Mouse (Mus musculus) cerebellum, adult 2 months (tissue): Measurements from ENCODE around the gene Rgs3. TPM values are rescaled to one million over a fixed set of nuclear protein-coding genes. Genes with fewer than 3 reads are reported as not detected.

Experiments
- DNase-seq, 2 experiments: peaks; one replicate each; pipeline ENCODE4 v3.0.0; 2021
- H3K27ac ChIP-seq: fragments of 200-500 bp; 2 replicates; pipeline ENCODE4 v1.5.1; 2012; ENCODE audit warnings: low read length, control low read depth, inconsistent platforms; ENCODE audit not compliant: insufficient read depth
- H3K27me3 ChIP-seq: fragments of 200-500 bp; 2 replicates; pipeline ENCODE4 v1.6.1; 2012; ENCODE audit warnings: inconsistent platforms, mild to moderate bottlenecking, low read length, moderate library complexity; ENCODE audit not compliant: control insufficient read depth, insufficient read depth
- H3K4me1 ChIP-seq: fragments of 200-500 bp; 2 replicates; pipeline ENCODE4 v1.6.1; 2011; ENCODE audit warnings: low read length; ENCODE audit not compliant: control insufficient read depth, insufficient read depth
- H3K4me3 ChIP-seq: fragments of 200-500 bp; replicated peaks from 2 replicates; pipeline ENCODE3; 2011; ENCODE audit warnings: mild to moderate bottlenecking, low read depth, low read length, control low read depth; ENCODE audit not compliant: insufficient read depth
- CTCF ChIP-seq: fragments of 200-500 bp; IDR thresholded peaks from 2 replicates; pipeline ENCODE4 v1.5.1; 2011; ENCODE audit warnings: low read depth, mild to moderate bottlenecking, control low read depth, low read length, moderate library complexity, borderline replicate concordance; ENCODE audit not compliant: insufficient read depth
- POLR2A ChIP-seq: fragments of 200-500 bp; IDR thresholded peaks from 2 replicates; pipeline ENCODE4 v1.6.1; 2011; ENCODE audit warnings: low read length, control low read depth, borderline replicate concordance; ENCODE audit not compliant: insufficient read depth
- WGBS: fragments of 180-500 bp; shearing (Covaris S2); methylation state at CpG from one replicate; pipeline ENCODE4 v1.1.7; 2018; 5-methylcytosine and 5-hydroxymethylcytosine counted together
- polyA plus RNA-seq: library from polyadenylated mRNA; depleted of rRNA; stranded (reverse); fragments of >200 nt; gene quantifications from 2 replicates; pipeline ENCODE4 v1.2.3, GENCODE M21; 2012

Rgs3 gene
- polyA plus RNA-seq, 1 experiment = 92.7 TPM

DNA sequence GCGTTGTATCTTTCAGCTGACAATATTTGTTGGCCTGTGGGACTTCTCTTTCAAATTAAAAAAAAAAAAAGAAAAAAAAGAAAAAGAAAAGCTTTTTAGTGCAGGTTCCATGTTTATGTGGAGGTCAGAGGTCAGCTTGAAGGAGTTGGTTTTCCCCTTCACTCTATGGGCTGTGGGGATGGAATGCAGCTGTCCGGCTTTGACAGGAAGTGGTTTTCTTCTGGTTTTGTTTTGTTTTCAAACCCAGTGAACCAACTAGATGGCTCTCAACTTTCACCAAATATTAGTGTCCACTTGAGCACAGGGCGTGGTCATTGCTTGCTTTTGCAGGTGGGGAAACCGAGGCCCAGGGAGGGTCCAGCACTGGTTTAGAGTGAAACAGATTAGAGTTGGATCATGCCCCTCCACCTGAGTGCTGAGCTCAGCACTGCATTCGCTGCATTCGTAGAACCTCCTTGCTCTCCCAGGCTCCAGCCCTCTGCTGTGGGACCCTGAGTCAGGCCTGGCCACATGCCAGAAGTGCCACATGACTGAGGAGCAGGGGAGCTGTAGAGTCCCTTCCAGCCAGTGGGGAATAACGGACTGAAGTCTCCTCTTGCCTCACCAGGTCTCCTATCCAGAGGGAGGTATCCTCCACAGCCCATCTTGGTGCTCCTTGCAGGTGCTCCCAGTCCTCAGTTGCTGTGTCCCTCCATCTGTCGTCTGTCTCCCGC lies 178.5 kb downstream of the Rgs3 start:
- H3K27me3 ChIP-seq = no peaks in the 10 kb centered on the region
- no peak overlapping the region for H3K4me3 ChIP-seq
- H3K27ac ChIP-seq = no peak overlapping the region
- peaks cover 17% of the 10 kb centered on the region for H3K4me1 ChIP-seq
- WGBS = 64% methylated on average over 9 of the region's 9 CpGs
- TF ChIP-seq CTCF = no peak
- no peak for DNase-seq

DNA sequence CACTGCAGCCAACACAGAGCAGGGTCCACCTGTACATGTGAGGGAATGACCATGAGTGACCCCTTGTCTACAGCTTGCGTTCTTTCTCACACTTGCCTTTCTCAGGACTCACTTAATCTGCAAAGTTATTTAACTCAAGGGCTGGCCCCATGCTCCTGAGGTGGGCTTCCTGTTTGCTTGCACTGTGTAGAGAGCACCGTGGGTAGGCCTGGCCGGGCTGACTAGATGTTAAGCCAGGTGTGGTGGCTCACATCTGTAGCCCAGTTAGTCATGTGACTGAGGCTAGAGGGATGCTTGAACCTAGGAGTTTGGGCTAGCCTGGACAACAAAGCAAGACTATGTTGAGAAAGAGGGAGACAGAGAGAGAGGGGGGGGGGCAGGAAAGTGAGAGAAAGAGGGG lies 179.3 kb downstream of the Rgs3 start:
- WGBS = 87% methylated on average over 3 of the region's 3 CpGs
- H3K27me3 ChIP-seq = no peaks in the 10 kb centered on the region
- H3K4me1 ChIP-seq = peaks cover 17% of the 10 kb centered on the region
- no peak for DNase-seq
- H3K27ac ChIP-seq = no peak overlapping the region
- no peak overlapping the region for H3K4me3 ChIP-seq
- no peak for TF ChIP-seq POLR2A
- TF ChIP-seq CTCF = no peak

DNA sequence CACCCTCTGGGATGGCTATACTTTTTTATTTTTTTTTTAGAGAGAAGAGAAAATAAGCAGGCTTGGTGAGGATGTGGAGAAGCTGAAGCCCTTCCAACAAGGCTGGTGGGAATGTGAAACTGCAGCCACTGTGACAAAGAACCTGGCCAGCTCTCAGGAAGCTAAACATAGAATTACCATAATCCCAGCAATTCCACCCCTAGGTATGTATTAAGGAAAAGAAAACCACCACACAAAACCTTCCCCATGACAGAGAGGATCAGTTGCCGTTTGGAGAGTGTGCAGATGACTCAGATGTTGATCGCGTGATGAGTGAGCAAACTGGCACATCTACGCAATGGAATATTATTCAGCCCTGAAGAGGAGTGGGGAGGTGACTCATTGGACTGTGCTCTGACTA lies 179.9 kb downstream of the Rgs3 start:
- WGBS = over 99% methylated on average over 4 of the region's 4 CpGs

DNA sequence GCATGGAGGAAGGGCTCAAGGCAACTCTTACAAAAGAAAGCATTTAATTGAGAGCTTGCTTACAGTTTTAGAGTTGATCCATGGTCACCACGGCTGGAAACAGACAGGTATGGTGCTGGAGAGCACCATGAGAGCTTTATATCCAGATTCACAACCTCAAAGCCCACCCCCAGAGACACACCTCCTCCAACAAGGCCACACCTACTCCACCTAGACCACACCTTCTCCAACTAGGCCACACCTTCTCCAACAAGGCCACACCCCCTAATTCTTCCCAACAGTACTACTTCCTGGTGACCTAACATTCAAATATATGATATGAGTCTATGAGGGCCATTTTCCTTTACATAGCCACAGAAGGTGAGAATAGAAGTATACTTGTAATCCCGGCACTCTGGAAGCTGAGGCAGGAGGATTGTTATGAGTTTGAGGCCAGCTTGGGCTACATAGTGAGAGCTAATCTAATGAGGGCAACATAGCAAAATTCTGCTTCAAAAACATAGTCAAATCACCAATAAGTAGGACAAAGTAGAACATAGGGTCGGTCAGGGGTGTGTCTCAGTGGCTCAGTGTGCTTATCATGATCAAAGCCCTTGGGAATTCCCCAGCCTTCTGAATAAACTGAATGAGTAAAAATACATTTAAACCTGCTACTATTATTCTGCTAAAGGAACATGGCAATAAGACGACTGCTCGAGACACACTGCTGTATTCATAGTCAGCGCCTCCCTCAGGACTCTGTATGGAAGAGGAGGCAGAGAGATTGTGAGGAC lies 180.8 kb downstream of the Rgs3 start:
- peaks cover 13% of the 10 kb centered on the region for H3K4me1 ChIP-seq
- no peaks in the 10 kb centered on the region for H3K27me3 ChIP-seq
- H3K27ac ChIP-seq = no peak overlapping the region
- DNase-seq = no peak
- TF ChIP-seq CTCF = no peak
- no peak for TF ChIP-seq POLR2A
- H3K4me3 ChIP-seq = no peak overlapping the region
- 87% methylated on average over 6 of the region's 6 CpGs for WGBS

More for the DNA sequence above, 179.9 kb downstream of the Rgs3 start:
- Histone ChIP-seq H3K27me3 (no peaks in the 10 kb centered on the region), H3K27ac (no peak overlapping the region), H3K4me3 (no peak overlapping the region), H3K4me1 (peaks cover 17% of the 10 kb centered on the region)
- DNase-seq = no peak
- TF ChIP-seq POLR2A = no peak
- TF ChIP-seq CTCF = no peak

DNA sequence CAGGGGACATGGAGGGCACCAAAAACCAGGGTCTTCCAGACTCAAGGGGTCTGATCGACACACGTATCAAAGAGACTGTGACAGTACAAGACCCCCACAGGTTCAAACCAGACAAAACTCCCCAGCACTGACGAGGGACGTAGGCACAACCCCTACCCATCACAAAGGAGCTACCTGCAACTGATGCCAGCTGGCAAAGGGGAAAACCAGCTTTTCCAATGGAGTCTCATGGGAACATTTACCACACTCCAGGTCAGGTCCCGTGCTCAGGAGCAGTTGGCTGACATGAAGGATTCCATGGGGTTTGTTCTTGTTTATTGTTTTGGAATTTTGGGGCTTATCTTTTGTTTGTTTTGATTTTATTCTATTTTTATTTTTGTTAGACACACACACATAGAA lies 181.4 kb downstream of the Rgs3 start:
- 52% methylated on average over 5 of the region's 5 CpGs for WGBS
- Histone ChIP-seq H3K4me3 (no peak overlapping the region), H3K4me1 (peaks cover 7% of the 10 kb centered on the region; the same call in 1 of the 2 replicates), H3K27me3 (no peaks in the 10 kb centered on the region), H3K27ac (no peak overlapping the region)
- no peak for DNase-seq
- no peak for TF ChIP-seq POLR2A
- TF ChIP-seq CTCF = no peak

DNA sequence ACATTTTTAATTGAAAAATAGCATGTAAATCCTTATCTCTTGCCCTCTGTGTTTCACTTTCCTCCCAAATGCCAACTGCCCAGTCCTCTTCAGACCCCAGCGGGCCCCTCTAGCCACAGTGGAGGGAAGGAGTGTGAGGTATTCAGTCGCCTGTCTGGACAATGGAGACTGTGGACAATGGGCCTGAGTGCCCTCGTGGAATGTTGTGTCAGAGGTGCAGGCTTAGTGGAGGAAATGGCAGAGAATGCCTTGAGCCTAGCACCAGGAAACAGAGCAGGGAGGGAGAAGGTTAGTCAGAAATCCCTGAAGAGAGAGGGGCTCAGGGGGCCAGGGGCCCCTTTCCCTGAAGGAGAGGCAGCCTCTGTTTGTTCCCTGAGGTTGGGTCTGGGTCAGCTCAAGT lies 182.0 kb downstream of the Rgs3 start:
- no peaks in the 10 kb centered on the region for H3K27me3 ChIP-seq
- no peak overlapping the region for H3K27ac ChIP-seq
- peaks cover 1% of the 10 kb centered on the region; the same call in 1 of the 2 replicates for H3K4me1 ChIP-seq
- no peak for DNase-seq
- TF ChIP-seq POLR2A (no peak), CTCF (no peak)
- no peak overlapping the region for H3K4me3 ChIP-seq
- 54% methylated on average over 3 of the region's 3 CpGs for WGBS

DNA sequence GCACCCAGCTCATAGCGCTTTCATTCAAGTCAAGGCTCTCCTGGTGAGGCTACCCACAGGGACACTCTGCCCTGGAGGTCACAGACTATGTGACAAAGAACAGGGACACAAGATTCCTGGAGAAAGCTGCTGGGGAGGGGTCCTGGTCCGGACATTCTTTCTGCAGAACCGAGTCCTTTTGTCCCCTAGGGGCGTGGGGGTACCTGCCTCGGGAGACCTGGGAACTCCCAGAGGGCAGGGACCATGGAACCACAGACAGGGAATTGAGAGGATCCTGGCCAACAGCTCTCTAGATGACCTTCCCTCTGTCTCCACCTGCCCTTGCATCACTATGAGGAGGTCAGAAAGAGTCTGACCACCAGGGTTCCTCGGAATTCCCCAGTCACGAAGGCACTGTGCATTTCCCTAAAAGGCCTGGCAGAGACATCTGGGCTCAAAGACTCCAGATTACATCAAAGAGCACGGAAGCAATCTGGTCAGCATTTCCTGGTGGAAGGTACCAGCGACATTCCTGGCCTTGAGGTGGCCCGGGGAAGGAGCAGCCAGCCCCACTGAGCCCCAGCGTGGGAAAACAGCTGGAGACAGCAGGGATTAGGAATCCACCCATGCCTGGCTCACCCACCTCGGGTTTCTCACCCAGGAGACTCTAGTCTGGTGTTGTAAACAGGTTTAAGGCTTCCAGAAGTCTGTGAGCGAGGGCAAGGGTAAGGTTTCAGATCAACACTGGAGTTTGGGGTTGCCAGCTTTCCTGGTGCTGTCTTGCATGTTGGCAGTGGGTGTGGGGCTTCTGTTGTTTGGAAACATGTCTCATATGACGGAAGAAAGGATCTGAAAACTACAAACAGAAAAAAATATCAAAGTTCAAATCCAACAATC lies 183.5 kb downstream of the Rgs3 start:
- TF ChIP-seq POLR2A (no peak), CTCF (no peak)
- H3K27ac ChIP-seq = no peak overlapping the region
- no peak overlapping the region for H3K4me3 ChIP-seq
- DNase-seq = no peak
- H3K27me3 ChIP-seq = no peaks in the 10 kb centered on the region
- H3K4me1 ChIP-seq = no peaks in the 10 kb centered on the region
- WGBS = 71% methylated on average over 14 of the region's 14 CpGs

DNA sequence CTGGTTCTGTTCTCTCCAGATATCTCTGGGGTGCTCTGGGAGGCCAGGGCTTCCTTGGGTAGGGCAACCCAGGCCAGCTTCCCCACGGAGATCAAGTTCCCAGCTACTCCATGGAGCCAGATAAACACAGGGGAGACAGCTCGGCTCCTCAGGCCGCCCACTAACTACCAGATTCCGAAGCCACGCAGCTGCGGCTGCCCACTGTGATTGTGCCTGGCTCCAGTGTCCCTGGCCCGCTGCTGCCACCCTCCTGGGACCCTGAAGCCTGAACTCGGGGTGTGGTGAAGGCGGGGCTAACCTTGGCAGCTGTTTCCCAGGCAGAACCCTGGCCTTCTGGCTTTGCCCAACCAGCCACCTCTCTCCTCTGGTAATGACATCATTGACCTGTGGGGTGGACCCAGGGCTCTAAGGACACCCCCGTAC lies 184.9 kb downstream of the Rgs3 start:
- no peaks in the 10 kb centered on the region for H3K4me1 ChIP-seq
- H3K27ac ChIP-seq = no peak overlapping the region
- TF ChIP-seq POLR2A (no peak), CTCF (no peak)
- DNase-seq = no peak
- no peak overlapping the region for H3K4me3 ChIP-seq
- no peaks in the 10 kb centered on the region for H3K27me3 ChIP-seq
- WGBS = 40% methylated on average over 10 of the region's 10 CpGs
